Mouse (Mus musculus) brain, embryonic 14.5 days (tissue): ENCODE results near the gene Creb3l2.

Source experiments
- CTCF ChIP-seq: fragments of 200-500 bp; IDR thresholded peaks from 2 replicates; pipeline ENCODE4 v1.5.1; 2012; ENCODE audit warnings: inconsistent platforms, mild to moderate bottlenecking, moderate library complexity, borderline replicate concordance; ENCODE audit not compliant: insufficient read depth, insufficient read length; ENCODE audit errors: extremely low read depth
- POLR2A ChIP-seq: fragments of 200-500 bp; IDR thresholded peaks from 2 replicates; pipeline ENCODE4 v1.6.1; 2012; ENCODE audit warnings: mild to moderate bottlenecking, inconsistent platforms, borderline replicate concordance; ENCODE audit not compliant: poor library complexity, insufficient read depth, insufficient read length, severe bottlenecking; ENCODE audit errors: extremely low read depth

GRCm38 (mm10) chr6:37483262-37483661, 41.3 kb upstream of the Creb3l2 start:
- TF ChIP-seq POLR2A (no peak), CTCF (no peak)
